Mouse (Mus musculus): Measurements from ENCODE around the gene Gap43. TPM values are rescaled to one million over a fixed set of nuclear protein-coding genes. Genes with fewer than 3 reads are reported as not detected.

Gene Gap43
- polyA plus RNA-seq, 1 experiment = 1.6 TPM

DNA sequence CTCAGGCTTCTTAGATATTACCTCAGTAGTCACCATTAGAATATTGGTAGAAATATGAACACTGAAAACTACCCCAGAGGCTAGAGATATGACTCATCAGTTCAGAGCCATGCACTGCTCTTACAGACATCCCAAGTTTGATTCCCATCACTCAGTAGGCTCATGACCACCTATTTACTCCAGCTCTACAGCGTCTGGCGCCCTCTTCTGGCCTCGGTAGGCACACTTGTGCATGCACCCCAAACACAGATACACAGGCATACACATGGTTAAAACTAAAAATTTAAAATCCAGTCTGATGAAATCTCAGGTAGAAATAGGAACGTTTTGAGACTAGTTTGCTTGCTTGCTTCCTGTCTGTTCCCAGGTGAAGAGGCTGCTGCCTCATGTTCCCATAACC is 109.1 kb downstream of the Gap43 start:
- Histone ChIP-seq H3ac (ENCODE audit: control insufficient read depth, insufficient read length) (no peak overlapping the region), H3K4me2 (ENCODE audit: low read depth) (no peak overlapping the region), H3K4me3 (no peak overlapping the region), H3K79me2 (ENCODE audit: control insufficient read depth, insufficient read depth) (no peaks in the 10 kb centered on the region), H3K27me3 (ENCODE audit: control insufficient read depth, insufficient read depth, insufficient read length) (no peaks in the 10 kb centered on the region), H3K36me3 (ENCODE audit: control insufficient read depth, insufficient read depth) (no peaks in the 10 kb centered on the region)
- TF ChIP-seq POLR2A (IDR thresholded peaks at IDR 0.05; ENCODE audit: insufficient read length, low read depth) = no peak
- no peak for TF ChIP-seq TCF3 (IDR thresholded peaks at IDR 0.05; ENCODE audit: insufficient read length, low read depth)
- no peak for TF ChIP-seq E2F4 (IDR thresholded peaks at IDR 0.05; ENCODE audit: insufficient read depth)
- no peak for TF ChIP-seq POLR2AphosphoS2 (IDR thresholded peaks at IDR 0.05; ENCODE audit: insufficient read length, low read depth)
- TF ChIP-seq USF1 (IDR thresholded peaks at IDR 0.05; ENCODE audit: low read depth) = no peak
- TF ChIP-seq MYOD1 (IDR thresholded peaks at IDR 0.05; ENCODE audit: control insufficient read depth in 1 of 3, insufficient read length in 2 of 3, low read depth in 2 of 3) = no peak
- TF ChIP-seq SRF (IDR thresholded peaks at IDR 0.05; ENCODE audit: control insufficient read depth, insufficient read length, low read depth) = no peak
- no peak for TF ChIP-seq REST (IDR thresholded peaks at IDR 0.05; ENCODE audit: insufficient read depth, insufficient read length)
- TF ChIP-seq MYOG (IDR thresholded peaks at IDR 0.05; ENCODE audit: control insufficient read depth in 1 of 3, insufficient read depth in 1 of 3, insufficient read length in 2 of 3, low read depth in 2 of 3) = no peak
- TF ChIP-seq TCF12 (IDR thresholded peaks at IDR 0.05; ENCODE audit: insufficient read depth, poor library complexity, severe bottlenecking) = no peak
- TF ChIP-seq MAX (IDR thresholded peaks at IDR 0.05; ENCODE audit: low read depth) = no peak
- no peak for TF ChIP-seq CEBPB (IDR thresholded peaks at IDR 0.05; ENCODE audit: insufficient read depth, poor library complexity, severe bottlenecking)
